Mouse (Mus musculus): Measurements from ENCODE around the gene Prkar2a.

Prkar2a gene

DNA sequence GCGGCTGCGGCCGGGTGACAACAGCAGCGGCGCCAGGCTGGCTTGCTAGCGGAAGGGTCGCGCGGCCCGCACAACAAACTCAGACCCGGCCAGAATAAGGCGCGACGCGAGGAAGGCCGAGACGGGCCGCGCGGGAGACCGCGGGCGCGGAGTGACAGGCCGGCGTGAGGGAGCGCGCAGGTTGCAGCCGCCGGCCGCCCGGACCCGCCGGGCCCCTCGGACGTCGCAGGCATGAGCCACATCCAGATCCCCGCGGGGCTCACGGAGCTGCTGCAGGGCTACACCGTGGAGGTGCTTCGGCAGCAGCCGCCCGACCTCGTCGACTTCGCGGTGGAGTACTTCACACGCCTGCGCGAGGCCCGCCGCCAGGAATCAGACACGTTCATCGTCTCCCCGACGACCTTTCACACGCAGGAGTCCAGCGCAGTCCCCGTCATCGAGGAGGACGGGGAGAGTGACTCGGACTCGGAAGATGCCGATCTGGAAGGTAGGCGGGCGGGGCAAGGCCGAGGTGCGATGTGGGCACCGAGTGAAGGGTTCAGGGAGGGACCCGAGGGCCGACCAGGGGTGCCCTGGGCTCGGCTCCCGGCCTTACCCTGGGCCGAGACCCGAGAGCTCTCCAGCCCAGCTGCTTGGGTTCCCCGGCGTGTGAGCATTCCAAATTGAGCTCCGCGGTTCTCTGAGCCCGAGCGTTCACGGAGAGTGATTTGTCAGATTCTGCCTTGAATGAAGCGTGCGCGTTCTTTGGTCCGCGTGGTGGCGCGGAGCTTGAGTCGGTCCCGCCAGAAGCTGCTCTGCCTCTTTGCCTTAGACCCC, 3.3 kb downstream of the Prkar2a start:
- DNase-seq (ENCODE audit: low spot score in 2 of 2) = peak; percentile 47 to 57

GRCm38 (mm10) chr9:108693946-108694345, 4.8 kb downstream of the Prkar2a start:
- DNase-seq (ENCODE audit: low spot score in 2 of 2) = no peak

- DNase-seq (ENCODE audit: low spot score in 2 of 2) = no peak
Observed at GRCm38 (mm10) chr9:108694533-108694932, 5.4 kb downstream of the Prkar2a start.

GRCm38 (mm10) chr9:108702476-108702875, 13.4 kb downstream of the Prkar2a start:
- no peak for DNase-seq (ENCODE audit: low spot score in 2 of 2)

- no peak for DNase-seq (ENCODE audit: low spot score in 2 of 2)
Observed at GRCm38 (mm10) chr9:108703373-108704110, 14.4 kb downstream of the Prkar2a start.

- no peak for DNase-seq (ENCODE audit: low spot score in 2 of 2)
Observed at GRCm38 (mm10) chr9:108704591-108704990, 15.5 kb downstream of the Prkar2a start.

- DNase-seq (ENCODE audit: low spot score in 2 of 2) = no peak
Observed at GRCm38 (mm10) chr9:108707212-108707611, 18.1 kb downstream of the Prkar2a start.

DNA sequence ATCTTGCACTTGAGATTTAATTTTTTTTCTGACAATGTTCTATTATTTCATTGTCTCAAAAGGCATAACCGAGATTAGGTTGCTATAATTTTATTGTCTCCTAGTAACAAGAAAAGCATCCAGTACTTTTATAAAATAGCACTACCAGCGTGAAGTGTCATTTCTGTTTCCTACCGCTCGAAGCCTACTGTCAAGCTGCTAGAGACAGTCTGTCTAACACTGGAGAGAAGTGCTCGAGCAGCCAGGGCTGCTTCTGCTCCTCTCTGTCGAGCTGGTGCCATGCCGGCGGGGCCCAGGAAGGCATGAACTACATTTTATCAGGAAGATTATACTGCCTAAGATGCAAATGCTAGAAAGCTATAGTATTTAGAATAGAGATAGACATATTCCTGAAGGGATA, 19.7 kb downstream of the Prkar2a start:
- DNase-seq (ENCODE audit: low spot score in 2 of 2) = no peak

DNA sequence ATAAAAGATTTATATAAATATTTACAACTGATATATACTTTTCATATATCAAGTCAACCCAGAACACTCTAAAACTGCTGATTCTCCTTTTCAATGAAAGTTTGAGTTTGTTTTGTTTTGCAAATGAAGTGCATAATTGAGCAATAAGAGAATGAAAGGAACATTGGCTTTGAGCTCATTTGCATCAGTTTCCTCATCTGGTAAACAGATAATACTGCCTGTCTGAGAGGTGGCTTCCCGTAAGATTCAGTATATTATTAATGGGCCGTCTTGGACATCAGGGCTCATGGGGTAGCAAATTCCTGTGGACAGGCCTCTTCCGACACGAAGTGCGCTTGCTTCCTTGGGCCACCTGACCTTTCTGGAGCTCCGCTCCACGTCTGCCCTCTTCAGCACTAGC, 21.7 kb downstream of the Prkar2a start:
- no peak for DNase-seq (ENCODE audit: low spot score in 2 of 2)

DNA sequence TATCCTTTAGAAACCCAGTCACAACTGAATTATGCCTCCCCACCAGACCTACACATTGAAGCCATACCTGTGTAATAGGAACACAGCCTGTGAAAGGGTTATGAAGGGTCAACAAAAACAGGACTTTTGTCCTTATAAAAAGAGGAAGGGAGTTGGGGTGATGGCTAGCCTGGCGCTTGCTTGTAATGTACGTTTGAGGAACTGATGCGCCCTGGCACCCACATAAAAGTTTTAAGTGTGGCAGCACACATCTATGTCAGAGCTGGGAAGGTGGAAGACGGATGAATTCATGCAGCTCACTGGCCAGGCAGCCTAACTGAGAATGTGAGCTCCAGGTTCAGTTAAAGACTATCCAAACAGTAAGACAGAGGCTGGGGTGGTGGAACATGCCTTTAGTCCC, 27.1 kb downstream of the Prkar2a start:
- DNase-seq (ENCODE audit: low spot score in 2 of 2) = no peak

- no peak for DNase-seq (ENCODE audit: low spot score in 2 of 2)
Observed at GRCm38 (mm10) chr9:108723751-108724150, 34.6 kb downstream of the Prkar2a start.

- no peak for DNase-seq (ENCODE audit: low spot score in 2 of 2)
Observed at GRCm38 (mm10) chr9:108726116-108726515, 37.0 kb downstream of the Prkar2a start.

DNA sequence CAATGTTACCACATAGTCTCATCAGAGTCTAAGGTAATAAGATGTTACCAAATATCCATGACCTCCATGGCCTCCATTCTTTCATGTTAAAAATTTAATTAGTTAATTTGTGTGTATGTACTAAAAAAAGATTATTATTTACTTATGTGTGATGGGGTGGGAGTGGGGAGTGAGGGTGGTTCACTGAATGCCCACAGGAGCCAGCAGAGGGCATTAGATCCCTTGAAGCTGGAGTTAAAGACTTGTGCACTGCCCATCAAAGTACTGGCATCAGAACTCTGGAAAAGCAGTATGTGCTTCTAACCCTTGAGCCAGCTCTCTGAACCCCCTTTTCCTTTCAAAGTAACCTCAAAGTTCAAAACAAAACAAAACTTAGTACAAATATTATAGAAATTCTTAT, 39.9 kb downstream of the Prkar2a start:
- no peak for DNase-seq (ENCODE audit: low spot score in 2 of 2)

- no peak for DNase-seq (ENCODE audit: low spot score in 2 of 2)
Observed at GRCm38 (mm10) chr9:108732462-108732861, 43.3 kb downstream of the Prkar2a start.

DNA sequence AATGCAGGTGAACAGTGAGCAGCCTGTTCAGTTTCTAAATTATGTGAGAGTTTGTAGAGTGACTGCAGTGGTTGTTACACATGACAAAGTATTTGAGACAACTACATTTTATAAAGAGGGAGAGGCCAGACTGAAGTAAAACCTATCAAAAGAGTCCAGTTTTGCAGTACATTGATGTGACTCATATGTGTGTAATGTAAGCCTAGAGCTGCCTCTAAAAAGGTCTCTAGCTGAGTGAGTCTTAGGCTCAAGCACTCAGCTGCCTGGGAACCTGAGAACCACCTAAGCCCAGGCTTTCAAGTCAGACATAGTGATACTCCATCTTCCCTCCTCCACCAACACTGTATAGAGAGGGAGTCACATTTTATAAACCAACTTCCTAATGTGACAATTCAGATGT, 45.5 kb downstream of the Prkar2a start:
- DNase-seq (ENCODE audit: low spot score in 2 of 2) = no peak

DNA sequence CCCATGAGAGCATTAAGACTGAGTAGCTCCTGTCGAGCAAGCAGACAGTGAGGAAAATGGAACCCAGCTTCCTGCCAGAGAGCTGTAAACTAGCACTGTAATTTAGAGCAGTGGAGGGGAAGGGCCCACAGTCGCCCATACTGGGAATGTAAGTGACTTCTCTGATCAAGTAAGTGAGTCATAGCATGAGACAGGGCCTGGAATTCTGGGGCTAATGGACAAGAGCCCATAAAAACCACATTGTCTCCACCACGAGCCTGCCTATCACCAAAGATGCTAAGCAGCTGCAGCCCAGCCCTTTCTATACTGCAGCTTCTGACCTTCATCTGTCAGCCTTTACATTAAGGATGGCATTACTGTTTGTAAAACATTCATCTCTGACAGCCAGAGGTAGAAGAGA, 50.1 kb downstream of the Prkar2a start:
- DNase-seq (ENCODE audit: low spot score in 2 of 2) = no peak

- DNase-seq (ENCODE audit: low spot score in 2 of 2) = no peak
Observed at GRCm38 (mm10) chr9:108740062-108740461, 50.9 kb downstream of the Prkar2a start.

GRCm38 (mm10) chr9:108742048-108742447, 52.9 kb downstream of the Prkar2a start:
- no peak for DNase-seq (ENCODE audit: low spot score in 2 of 2)

GRCm38 (mm10) chr9:108746876-108747499, 57.9 kb downstream of the Prkar2a start:
- no peak for DNase-seq (ENCODE audit: low spot score in 2 of 2)

DNA sequence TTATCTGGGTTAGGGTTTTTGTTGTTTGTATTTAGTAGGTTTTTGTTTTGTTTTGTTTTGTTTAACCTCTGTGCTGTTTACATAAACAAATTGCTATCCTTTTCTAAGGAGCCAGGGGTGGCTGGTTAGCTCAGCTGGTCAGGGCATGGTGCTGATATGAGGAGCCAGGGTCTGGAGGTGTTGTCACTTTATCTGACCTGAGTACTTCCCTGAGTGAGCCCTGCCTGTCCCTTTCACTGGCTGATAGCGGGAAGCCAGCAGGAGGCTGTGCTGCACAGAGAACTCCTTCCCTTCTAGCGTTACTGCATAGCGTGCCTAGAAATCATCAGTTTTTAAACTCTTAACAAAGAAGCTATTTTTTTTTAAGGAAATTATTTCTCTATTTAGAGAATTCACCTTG, 58.6 kb downstream of the Prkar2a start:
- no peak for DNase-seq (ENCODE audit: low spot score in 2 of 2)

DNA sequence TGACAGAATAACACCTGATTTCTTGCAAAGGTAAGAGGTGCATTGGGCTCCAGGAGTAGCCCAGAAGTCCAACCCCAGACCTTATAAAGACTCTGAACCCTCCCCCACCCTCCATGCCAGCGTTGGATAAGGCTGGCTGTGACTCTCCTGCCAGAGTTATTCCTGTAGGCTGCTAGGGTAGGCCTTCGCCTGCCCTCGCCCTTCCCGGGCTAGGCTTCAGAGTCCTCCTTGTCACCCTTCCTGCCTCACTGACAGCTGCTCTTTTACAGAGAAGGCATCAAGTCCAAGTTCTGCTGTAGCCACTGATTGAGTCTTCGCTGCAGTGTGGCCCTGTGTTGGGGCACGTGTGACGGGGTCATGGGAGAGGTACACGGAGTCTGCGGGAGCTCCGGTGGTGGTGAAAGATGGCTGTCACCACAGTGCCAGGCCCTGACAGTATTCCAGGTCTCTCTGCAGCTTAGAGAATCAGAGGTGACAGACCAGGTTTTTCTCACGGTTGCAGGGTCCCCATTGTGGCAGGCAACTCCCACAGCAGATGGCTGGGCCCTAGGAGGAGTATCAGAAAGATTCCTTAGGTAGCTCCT, 59.6 kb downstream of the Prkar2a start:
- no peak for DNase-seq (ENCODE audit: low spot score in 2 of 2)

GRCm38 (mm10) chr9:108750616-108751015, 61.5 kb downstream of the Prkar2a start:
- DNase-seq (ENCODE audit: low spot score in 2 of 2) = no peak

All from cerebellum, postnatal 4 days (tissue).